Mouse (Mus musculus): Measurements from ENCODE around the gene March2. TPM values are rescaled to one million over a fixed set of nuclear protein-coding genes. Genes with fewer than 3 reads are reported as not detected.

The March2 gene
- polyA plus RNA-seq (2015; fragmentation: Nextera tagmentation; extraction: Ambion mirVana) = 75.3 and 77.9 TPM in 2 replicates

GRCm38 (mm10) chr17:33718384-33718881 is at the start of gene March2:
TSS of gene March2 (minus strand) at chr17:33718670.

DNA sequence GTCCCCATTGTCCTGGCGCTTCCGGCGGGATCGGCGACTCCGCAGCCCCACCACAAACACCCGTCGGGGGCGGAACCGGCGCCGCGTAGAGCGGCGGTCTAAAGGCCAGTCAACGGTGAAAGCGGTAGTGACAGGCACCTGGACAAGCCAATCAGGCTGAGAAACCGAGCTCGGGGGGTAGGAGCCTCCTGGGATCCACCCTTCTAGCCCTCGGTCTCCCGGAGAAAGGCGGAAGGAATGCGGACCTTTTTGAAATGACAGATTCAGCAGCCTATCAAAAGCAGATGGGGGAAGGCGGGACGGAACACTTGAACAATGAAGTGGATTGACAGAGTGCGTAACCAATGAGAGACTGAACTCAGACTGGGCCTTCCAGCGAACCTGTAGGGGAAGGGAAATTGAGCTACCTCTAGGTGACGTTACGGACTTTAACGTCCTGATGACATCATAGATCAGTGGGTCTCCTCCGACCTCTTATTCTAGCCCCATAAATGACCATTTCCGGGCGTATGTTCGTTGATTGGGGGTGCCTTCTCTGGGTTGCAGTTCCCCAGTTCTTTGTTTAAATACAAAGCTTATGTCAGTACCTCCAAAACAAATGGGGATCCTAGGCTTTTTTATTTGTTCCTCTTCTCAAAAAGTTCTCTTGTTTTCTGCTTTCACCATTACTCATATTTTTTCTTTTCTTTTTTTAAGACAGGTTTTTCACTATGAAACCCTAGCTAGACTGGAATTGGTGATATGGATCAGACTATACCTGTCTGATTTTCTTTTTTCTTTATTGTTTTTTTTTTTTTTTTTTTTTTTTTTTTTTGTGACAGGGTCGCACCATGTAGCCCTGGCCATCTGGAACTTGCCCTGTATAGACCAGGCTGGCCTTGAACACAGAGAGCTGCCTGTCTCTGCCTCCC is 42.0 kb upstream of the March2 start, which contains the start of gene Rab11b:
Rab11b (minus strand) TSS at position 276 of the 911 bp plus-strand sequence.

GRCm38 (mm10) chr17:33686760-33687159 is 31.7 kb downstream of the March2 start, which contains the start of gene Hnrnpm:
TSS of gene Hnrnpm (minus strand) at chr17:33686860.

DNA sequence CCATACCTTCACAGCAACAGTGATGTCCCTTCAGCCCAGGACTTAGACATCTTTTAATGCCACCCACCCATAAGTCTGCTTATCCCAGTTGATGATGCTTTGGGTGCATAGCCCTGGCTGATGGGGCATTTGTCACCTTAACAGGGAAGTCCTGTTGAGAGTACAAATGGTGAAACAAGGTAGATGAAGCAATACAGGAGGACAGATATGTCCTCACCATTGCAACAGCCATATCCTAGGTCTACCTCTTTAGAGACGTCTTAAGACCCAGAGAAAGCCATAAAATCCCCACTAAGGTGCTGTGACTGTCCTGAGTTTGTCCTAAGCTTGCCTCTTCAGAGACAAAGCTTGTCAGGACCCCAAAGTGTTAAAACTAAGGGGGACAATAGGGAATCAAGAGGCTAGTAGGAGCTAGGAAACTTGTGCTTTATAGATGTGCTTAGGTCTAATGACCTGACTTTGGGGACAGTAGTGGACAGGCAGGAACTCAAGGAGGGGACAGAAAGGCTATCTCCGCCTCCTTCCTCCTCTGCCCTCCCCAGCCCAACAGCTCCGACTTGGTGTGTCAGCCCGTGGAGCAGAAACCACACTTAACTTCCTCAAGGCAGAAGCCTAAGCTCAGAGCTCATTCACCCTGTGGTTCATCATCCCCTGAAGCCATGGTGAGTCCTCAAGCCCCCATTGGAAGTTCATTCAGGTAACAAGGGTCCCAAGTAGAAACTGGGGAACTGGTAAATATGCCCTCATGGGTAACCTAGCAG is 80.8 kb downstream of the March2 start, which contains the start of gene Pram1:
Pram1 (plus strand) TSS at position 541 of the 761 bp plus-strand sequence.

Other genes with a start within 250 kb of the March2 start
- 19.9 and 20.2 TPM in 2 replicates for gene Adamts10, start 194.5 kb downstream of the March2 start, polyA plus RNA-seq (2015; fragmentation: Nextera tagmentation; extraction: Ambion mirVana)
- 2.2 and 2.6 TPM in 2 replicates for gene Myo1f, start 163.0 kb downstream of the March2 start, polyA plus RNA-seq (2015; fragmentation: Nextera tagmentation; extraction: Ambion mirVana)
- gene Zfp414, start 89.6 kb downstream of the March2 start, polyA plus RNA-seq (2015; fragmentation: Nextera tagmentation; extraction: Ambion mirVana) = 24.4 and 25.3 TPM in 2 replicates
- gene Pram1, start 80.6 kb downstream of the March2 start, polyA plus RNA-seq (2015; fragmentation: Nextera tagmentation; extraction: Ambion mirVana) = 0.26 and 0.29 TPM in 2 replicates
- gene Hnrnpm, start 31.8 kb downstream of the March2 start, polyA plus RNA-seq (2015; fragmentation: Nextera tagmentation; extraction: Ambion mirVana) = 96.2 and 131 TPM in 2 replicates
- gene Rab11b, start 41.9 kb upstream of the March2 start, polyA plus RNA-seq (2015; fragmentation: Nextera tagmentation; extraction: Ambion mirVana) = 235 and 237 TPM in 2 replicates
- gene Angptl4, start 63.2 kb upstream of the March2 start, polyA plus RNA-seq (2015; fragmentation: Nextera tagmentation; extraction: Ambion mirVana) = 76.0 and 98.6 TPM in 2 replicates
- 29.3 and 30.3 TPM in 2 replicates for gene Kank3, start 91.8 kb upstream of the March2 start, polyA plus RNA-seq (2015; fragmentation: Nextera tagmentation; extraction: Ambion mirVana)
- 640 and 826 TPM in 2 replicates for gene Rps28, start 105.9 kb upstream of the March2 start, polyA plus RNA-seq (2015; fragmentation: Nextera tagmentation; extraction: Ambion mirVana)
- gene Ndufa7, start 105.9 kb upstream of the March2 start, polyA plus RNA-seq (2015; fragmentation: Nextera tagmentation; extraction: Ambion mirVana) = 501 and 563 TPM in 2 replicates
- gene Cd320, start 124.4 kb upstream of the March2 start, polyA plus RNA-seq (2015; fragmentation: Nextera tagmentation; extraction: Ambion mirVana) = 28.6 and 40.2 TPM in 2 replicates
- gene Gm7029, start 155.2 kb upstream of the March2 start, polyA plus RNA-seq (2015; fragmentation: Nextera tagmentation; extraction: Ambion mirVana) = not detected in 2 replicates
- 1.4 and 2.0 TPM in 2 replicates for gene Kifc1, start 172.0 kb upstream of the March2 start, polyA plus RNA-seq (2015; fragmentation: Nextera tagmentation; extraction: Ambion mirVana)
- gene Platr17, start 186.5 kb upstream of the March2 start, polyA plus RNA-seq (2015; fragmentation: Nextera tagmentation; extraction: Ambion mirVana) = 0.18 and 0.55 TPM in 2 replicates
- 22.3 and 22.6 TPM in 2 replicates for gene Daxx, start 190.7 kb upstream of the March2 start, polyA plus RNA-seq (2015; fragmentation: Nextera tagmentation; extraction: Ambion mirVana)
- gene Tapbp, start 197.2 kb upstream of the March2 start, polyA plus RNA-seq (2015; fragmentation: Nextera tagmentation; extraction: Ambion mirVana) = 28.8 and 38.5 TPM in 2 replicates
- gene Zbtb22, start 197.2 kb upstream of the March2 start, polyA plus RNA-seq (2015; fragmentation: Nextera tagmentation; extraction: Ambion mirVana) = 10.8 and 12.1 TPM in 2 replicates
- 20.9 and 22.0 TPM in 2 replicates for gene Rgl2, start 210.9 kb upstream of the March2 start, polyA plus RNA-seq (2015; fragmentation: Nextera tagmentation; extraction: Ambion mirVana)
- 91.1 and 107 TPM in 2 replicates for gene Pfdn6, start 221.7 kb upstream of the March2 start, polyA plus RNA-seq (2015; fragmentation: Nextera tagmentation; extraction: Ambion mirVana)
- 13.7 and 15.4 TPM in 2 replicates for gene Wdr46, start 222.0 kb upstream of the March2 start, polyA plus RNA-seq (2015; fragmentation: Nextera tagmentation; extraction: Ambion mirVana)
- 5.6 and 7.0 TPM in 2 replicates for gene B3galt4, start 232.8 kb upstream of the March2 start, polyA plus RNA-seq (2015; fragmentation: Nextera tagmentation; extraction: Ambion mirVana)
- 31.6 and 31.8 TPM in 2 replicates for gene Vps52, start 237.1 kb upstream of the March2 start, polyA plus RNA-seq (2015; fragmentation: Nextera tagmentation; extraction: Ambion mirVana)
- 1,060 and 1,200 TPM in 2 replicates for gene Rps18, start 237.3 kb upstream of the March2 start, polyA plus RNA-seq (2015; fragmentation: Nextera tagmentation; extraction: Ambion mirVana)